Mouse (Mus musculus): ENCODE data around the gene 4932438H23Rik. TPM values are rescaled to one million over a fixed set of nuclear protein-coding genes. Genes with fewer than 3 reads are reported as not detected.

Gene 4932438H23Rik
- polyA plus RNA-seq, 1 experiment from 2014 or later, result 0.27 TPM

- WGBS, result 2% methylated on average over 19 of the region's 19 CpGs
Measured at GRCm38 (mm10) chr16:91009942-91010529, 84.9 kb downstream of the 4932438H23Rik start.

GRCm38 (mm10) chr16:91004915-91005538 is 89.9 kb downstream of the 4932438H23Rik start:
- H3K4me3 ChIP-seq, result no peak overlapping the region
- no peak for DNase-seq (ENCODE audit: low spot score)
- peaks cover 10% of the 10 kb centered on the region for H3K36me3 ChIP-seq
- peaks cover 9% of the 10 kb centered on the region for H3K4me1 ChIP-seq (replicated peaks)
- no peaks in the 10 kb centered on the region for H3K9me3 ChIP-seq
- WGBS, result 86% methylated on average over 4 of the region's 4 CpGs
- no peak overlapping the region for H3K27ac ChIP-seq
- no peaks in the 10 kb centered on the region for H3K27me3 ChIP-seq (ENCODE audit: insufficient read depth, poor library complexity, severe bottlenecking)

More at GRCm38 (mm10) chr16:91009942-91010529, 84.9 kb downstream of the 4932438H23Rik start:
- no peaks in the 10 kb centered on the region for H3K27me3 ChIP-seq (ENCODE audit: insufficient read depth, poor library complexity, severe bottlenecking)
- H3K4me3 ChIP-seq, result peak overlapping the region; percentile 68
- peak overlapping the region; percentile 92 for H3K27ac ChIP-seq
- DNase-seq (ENCODE audit: low spot score), result peak; percentile 11
- no peaks in the 10 kb centered on the region for H3K9me3 ChIP-seq
- peaks cover 21% of the 10 kb centered on the region for H3K4me1 ChIP-seq (replicated peaks)
- peaks cover 23% of the 10 kb centered on the region for H3K36me3 ChIP-seq

Other genes starting within 250 kb of the 4932438H23Rik start
- gene Cfap298, start 160.0 kb downstream of the 4932438H23Rik start, polyA plus RNA-seq (2016; fragmentation: Nextera tagmentation; extraction: Ambion mirVana), result 62.4 and 69.3 TPM in 2 replicates
- 14.2 and 19.3 TPM in 2 replicates for gene Synj1, start 83.8 kb downstream of the 4932438H23Rik start, polyA plus RNA-seq (2016; fragmentation: Nextera tagmentation; extraction: Ambion mirVana)
- 54.4 and 58.3 TPM in 2 replicates for gene Paxbp1, start 50.6 kb downstream of the 4932438H23Rik start, polyA plus RNA-seq (2016; fragmentation: Nextera tagmentation; extraction: Ambion mirVana)
- 1.4 and 1.9 TPM in 2 replicates for gene Olig2, start 130.3 kb upstream of the 4932438H23Rik start, polyA plus RNA-seq (2016; fragmentation: Nextera tagmentation; extraction: Ambion mirVana)
- gene Olig1, start 174.7 kb upstream of the 4932438H23Rik start, polyA plus RNA-seq (2016; fragmentation: Nextera tagmentation; extraction: Ambion mirVana), result 1.4 and 1.5 TPM in 2 replicates